29 mouse cellular contexts compared by ENCODE assay signal in genomic region chr10:94844692-94845091, GRCm38 (mm10).
DNase-seq lines count a peak whose midpoint lies in the region; ATAC-seq and TF ChIP-seq lines count a peak whose summit lies in the region.
"Had no signal": no experiment of that assay in that cellular context is flagged by ENCODE, and none has a peak within 500 bp of the region (broad histone marks: within the 10 kb centered on the region; RNA-seq: fewer than 3 reads in every experiment).

No protein-coding gene starts in this region.

- in situ Hi-C loops in CH12.LX (cut with MboI; ENCODE audit: low pct_ligation_motif_present, low pct_unique_long_range_greater_than_20kb, low sequenced_read_pairs), result no loop called here

- H3K79me2 ChIP-seq in CH12.LX (replicated peaks; ENCODE audit: control insufficient read depth, extremely low read depth, insufficient read depth, poor library complexity, severe bottlenecking), result no peaks in the 10 kb centered on the region

- peaks cover 2% of the 10 kb centered on the region; the same call in 1 of the 2 replicates for H3K36me3 ChIP-seq in spleen, adult 2 months (ENCODE audit: control insufficient read depth, insufficient read depth, low read length)
- peaks cover 53 to 54% of the 10 kb centered on the region in 2 experiments for H3K36me3 ChIP-seq in CH12.LX (replicated peaks in 1 of 2; ENCODE audit: control insufficient read depth in 1 of 2, insufficient read depth in 1 of 2, low read length in 1 of 2)
- H3K36me3 ChIP-seq in midbrain, embryonic 15.5 days (replicated peaks), result peaks cover 11% of the 10 kb centered on the region; the same call in 1 of the 2 replicates
- peaks cover 59% of the 10 kb centered on the region for H3K36me3 ChIP-seq in midbrain, embryonic 14.5 days (ENCODE audit: control insufficient read depth, insufficient read depth, low read length)
- H3K36me3 ChIP-seq: embryonic facial prominence, embryonic 13.5 days; heart, embryonic 12.5 days; hindbrain, embryonic 12.5 days; limb, embryonic 15.5 days had no signal

- no peaks in the 10 kb centered on the region for H3K27me3 ChIP-seq in spleen, adult 2 months (ENCODE audit: control insufficient read depth, insufficient read depth, low read length)
- H3K27me3 ChIP-seq in CH12.LX (replicated peaks), result no peaks in the 10 kb centered on the region
- H3K27me3 ChIP-seq in midbrain, embryonic 15.5 days (replicated peaks), result no peaks in the 10 kb centered on the region
- H3K27me3 ChIP-seq in midbrain, embryonic 14.5 days (ENCODE audit: control insufficient read depth, insufficient read depth, low read length), result no peaks in the 10 kb centered on the region
- H3K27me3 ChIP-seq: heart, embryonic 12.5 days; hindbrain, embryonic 12.5 days; limb, embryonic 15.5 days; neural tube, embryonic 13.5 days had no signal

- H3K4me3 ChIP-seq in spleen, adult 2 months (ENCODE audit: extremely low read depth, insufficient read depth, insufficient read length), result no peak overlapping the region
- H3K4me3 ChIP-seq in CH12.LX (replicated peaks in 1 of 3; ENCODE audit: low read depth in 2 of 3, low read length in 2 of 3, poor library complexity in 1 of 3), result no peak overlapping the region
- no peak overlapping the region for H3K4me3 ChIP-seq in midbrain, embryonic 15.5 days
- H3K4me3 ChIP-seq in midbrain, embryonic 14.5 days (replicated peaks; ENCODE audit: low read depth, low read length), result no peak overlapping the region
- H3K4me3 ChIP-seq: embryonic facial prominence, embryonic 13.5 days; erythroblast, embryonic 14.5 days; heart, embryonic 12.5 days; hindbrain, embryonic 12.5 days; limb, embryonic 15.5 days; myocyte; neural tube, embryonic 13.5 days had no signal

- no peak overlapping the region for H3K4me2 ChIP-seq in CH12.LX (ENCODE audit: insufficient read depth, low read depth, poor library complexity, severe bottlenecking)
- H3K4me2 ChIP-seq in midbrain, embryonic 15.5 days, result no peak overlapping the region
- no peak overlapping the region for H3K4me2 ChIP-seq in midbrain, embryonic 14.5 days (ENCODE audit: low read length)
- H3K4me2 ChIP-seq: embryonic facial prominence, embryonic 13.5 days; heart, embryonic 12.5 days; hindbrain, embryonic 12.5 days; limb, embryonic 15.5 days; neural tube, embryonic 13.5 days had no signal

- dilution Hi-C loops in CH12.LX (cut with MboI; ENCODE audit: extremely low pct_ligation_motif_present, extremely low pct_unique_long_range_greater_than_20kb, low sequenced_read_pairs), result no loop called here

- peak; percentile 44 for TF ChIP-seq EP300 in CH12.LX (IDR thresholded peaks at IDR 0.05; ENCODE audit: low read length)

- no peak for TF ChIP-seq CTCF in spleen, adult 2 months (IDR thresholded peaks at IDR 0.05; ENCODE audit: extremely low read depth, insufficient read depth, insufficient read length, insufficient replicate concordance)
- no peak for TF ChIP-seq CTCF in CH12.LX (conservative IDR thresholded peaks at IDR 0.05 in 1 of 2, IDR thresholded peaks at IDR 0.05 in 1 of 2; ENCODE audit: low read depth in 2 of 2, low read length in 2 of 2)

- H3K27ac ChIP-seq in spleen, adult 2 months (ENCODE audit: insufficient read depth, low read length), result peak overlapping the region; percentile 60; the same call in 1 of the 2 replicates
- peak overlapping the region; percentile 81 for H3K27ac ChIP-seq in CH12.LX (ENCODE audit: insufficient read depth, low read depth)
- no peak overlapping the region for H3K27ac ChIP-seq in midbrain, embryonic 15.5 days
- no peak overlapping the region for H3K27ac ChIP-seq in midbrain, embryonic 14.5 days (replicated peaks; ENCODE audit: low read depth, low read length)
- H3K27ac ChIP-seq: embryonic facial prominence, embryonic 13.5 days; hindbrain, embryonic 12.5 days; limb, embryonic 15.5 days; neural tube, embryonic 13.5 days had no signal

- WGBS in spleen, adult 2 months, result 17% methylated on average over 6 of the region's 6 CpGs
- 88% methylated on average over 6 of the region's 6 CpGs for WGBS in midbrain, embryonic 15.5 days
- WGBS in midbrain, embryonic 14.5 days, result 90% methylated on average over 6 of the region's 6 CpGs

- no peaks in the 10 kb centered on the region for H3K9me3 ChIP-seq in CH12.LX (replicated peaks; ENCODE audit: low read length)
- H3K9me3 ChIP-seq in midbrain, embryonic 15.5 days, result no peaks in the 10 kb centered on the region
- H3K9me3 ChIP-seq in midbrain, embryonic 14.5 days (ENCODE audit: control insufficient read depth, low read length), result no peaks in the 10 kb centered on the region
- H3K9me3 ChIP-seq: embryonic facial prominence, embryonic 13.5 days; heart, embryonic 12.5 days; hindbrain, embryonic 12.5 days; limb, embryonic 15.5 days; neural tube, embryonic 13.5 days had no signal

- no peak for TF ChIP-seq POLR2A in spleen, adult 2 months (IDR thresholded peaks at IDR 0.05; ENCODE audit: low read depth, low read length)
- no peak for TF ChIP-seq POLR2A in CH12.LX (IDR thresholded peaks at IDR 0.05; ENCODE audit: low read depth, low read length)

- peaks cover 28% of the 10 kb centered on the region for H3K4me1 ChIP-seq in spleen, adult 2 months (ENCODE audit: control insufficient read depth, insufficient read depth, insufficient read length)
- H3K4me1 ChIP-seq in CH12.LX (ENCODE audit: control insufficient read depth in 1 of 2, insufficient read depth in 2 of 2), result peaks cover 33 to 76% of the 10 kb centered on the region in 2 experiments
- no peaks in the 10 kb centered on the region for H3K4me1 ChIP-seq in midbrain, embryonic 15.5 days
- H3K4me1 ChIP-seq in midbrain, embryonic 14.5 days (ENCODE audit: control insufficient read depth, insufficient read depth, low read length), result no peaks in the 10 kb centered on the region
- H3K4me1 ChIP-seq: embryonic facial prominence, embryonic 13.5 days; heart, embryonic 12.5 days; hindbrain, embryonic 12.5 days; limb, embryonic 15.5 days; neural tube, embryonic 13.5 days had no signal

- TF ChIP-seq RAD21 in CH12.LX (IDR thresholded peaks at IDR 0.05; ENCODE audit: low read depth, low read length), result no peak

- H3K9ac ChIP-seq in CH12.LX (ENCODE audit: insufficient read depth, low read depth), result no peak overlapping the region
- H3K9ac ChIP-seq in midbrain, embryonic 15.5 days, result no peak overlapping the region
- no peak overlapping the region for H3K9ac ChIP-seq in midbrain, embryonic 14.5 days (replicated peaks; ENCODE audit: low read length)
- H3K9ac ChIP-seq: embryonic facial prominence, embryonic 13.5 days; heart, embryonic 12.5 days; hindbrain, embryonic 12.5 days; limb, embryonic 15.5 days; neural tube, embryonic 13.5 days had no signal

- peak in 1 of 2 experiments; percentile 47 for DNase-seq in spleen, adult 2 months (ENCODE audit: low read depth in 1 of 2, low spot score in 2 of 2)
- no peak for DNase-seq in spleen, adult 18-20 months
- peak; percentile 75 for DNase-seq in CH12.LX (ENCODE audit: extremely low read depth)
- DNase-seq in induced T-regulatory cell, adult 2 months (ENCODE audit: low read depth), result peak; percentile 53
- no peak for DNase-seq in cerebellum, adult 18-20 months
- DNase-seq in midbrain, embryonic 14.5 days, result no peak
- DNase-seq: adrenal gland, adult 2 months; cerebellum, adult 2 months; cerebellum, postnatal 25 days; embryo, embryonic 11 days; heart, adult 11 months; heart, postnatal 10 days; kidney, adult 2 months; kidney, postnatal 10 days; left cerebral cortex, postnatal 4 days; lung, adult 18-20 months; lung, postnatal 10 days; right cerebral cortex, adult 18-20 months; thymus, postnatal 14 days had no signal

- ATAC-seq in midbrain, embryonic 15.5 days (replicated peaks), result no peak
- ATAC-seq in midbrain, embryonic 14.5 days (ENCODE audit: low FRiP score, low TSS enrichment), result no peak
- ATAC-seq: forebrain, embryonic 14.5 days; midbrain, embryonic 16.5 days had no signal

TF ChIP-seq in CH12.LX, 34 proteins besides CTCF, POLR2A, EP300 and RAD21:
- TF ChIP-seq UBTF (IDR thresholded peaks at IDR 0.05; ENCODE audit: low read depth, low read length), result no peak
- TF ChIP-seq ETS1 (conservative IDR thresholded peaks at IDR 0.05; ENCODE audit: low read depth, low read length), result peak; percentile 57
- TF ChIP-seq ZMIZ1 (IDR thresholded peaks at IDR 0.05; ENCODE audit: low read depth, low read length), result no peak
- TF ChIP-seq MAX (IDR thresholded peaks at IDR 0.05; ENCODE audit: low read length), result peak; percentile 46; the same call in 1 of the 2 replicates
- no peak for TF ChIP-seq JUN (IDR thresholded peaks at IDR 0.05; ENCODE audit: insufficient read depth, low read depth, low read length)
- TF ChIP-seq E2F4 (IDR thresholded peaks at IDR 0.05; ENCODE audit: insufficient replicate concordance, low read depth, low read length), result no peak
- TF ChIP-seq KAT2A (IDR thresholded peaks at IDR 0.05; ENCODE audit: insufficient replicate concordance, low read length), result no peak
- peak; percentile 57; the same call in 1 of the 2 replicates for TF ChIP-seq MEF2A (IDR thresholded peaks at IDR 0.05; ENCODE audit: borderline replicate concordance, low read depth, low read length)
- peak; percentile 69; the same call in 1 of the 2 replicates for TF ChIP-seq SIN3A (IDR thresholded peaks at IDR 0.05; ENCODE audit: low read length)
- TF ChIP-seq NELFE (IDR thresholded peaks at IDR 0.05; ENCODE audit: low read depth, low read length), result no peak
- TF ChIP-seq IRF4 (IDR thresholded peaks at IDR 0.05; ENCODE audit: low read depth, low read length), result peak; percentile 54; the same call in 1 of the 2 replicates
- no peak for TF ChIP-seq USF1 (IDR thresholded peaks at IDR 0.05; ENCODE audit: low read depth, low read length)
- no peak for TF ChIP-seq HCFC1 (IDR thresholded peaks at IDR 0.05; ENCODE audit: low read depth, low read length)
- TF ChIP-seq GABPA (IDR thresholded peaks at IDR 0.05; ENCODE audit: insufficient replicate concordance, low read depth, low read length), result no peak
- no peak for TF ChIP-seq ELF1 (IDR thresholded peaks at IDR 0.05; ENCODE audit: low read depth, low read length)
- TF ChIP-seq MAFK (IDR thresholded peaks at IDR 0.05; ENCODE audit: insufficient replicate concordance, low read length), result no peak

Comparison
In these comparisons a context has a peak if more than half of its experiments do, and no peak if none do; other contexts are left out.
1. DNase-seq: peak in CH12.LX (single experiment) and induced T-regulatory cell, adult 2 months (single experiment); none in spleen, adult 18-20 months (0 of 2), cerebellum, adult 18-20 months (0 of 2) and midbrain, embryonic 14.5 days (single experiment).
2. H3K27ac ChIP-seq: peak in spleen, adult 2 months (single experiment) and CH12.LX (single experiment); none in midbrain, embryonic 15.5 days (single experiment) and midbrain, embryonic 14.5 days (single experiment).